Mouse (Mus musculus) liver, embryonic 14.5 days (tissue): ENCODE data around the gene Prune2. TPM values are rescaled to one million over a fixed set of nuclear protein-coding genes. Genes with fewer than 3 reads are reported as not detected.
A peak's percentile ranks its signal among the peaks of the same experiment; 100 is the strongest.

Experiments
- ATAC-seq: fragments of 200-750 bp; cut with Nextera tagmentation; 2 replicates; pipeline ENCODE4 v1.8.0; 2017; ENCODE audit warnings: moderate number of reproducible peaks, mild to moderate bottlenecking, moderate library complexity; ENCODE audit not compliant: insufficient read depth
- DNase-seq, 3 experiments: peaks; one replicate each; pipeline ENCODE4 v3.0.0-alpha.2; 2012 to 2013; ENCODE audit warnings: low read depth in 3 of 3, low spot score in 3 of 3
- H3K27ac ChIP-seq: fragments of 300-500 bp; sonication (generic); 2 replicates; pipeline ENCODE4 v1.5.1; 2014; ENCODE audit warnings: moderate library complexity, mild to moderate bottlenecking, control low read depth, inconsistent platforms
- H3K27me3 ChIP-seq: fragments of 300-500 bp; sonication (generic); 2 replicates; pipeline ENCODE4 v1.6.1; 2014; ENCODE audit warnings: mild to moderate bottlenecking, low read length, moderate library complexity; ENCODE audit not compliant: control insufficient read depth, insufficient read depth
- H3K36me3 ChIP-seq: fragments of 300-500 bp; sonication (generic); replicated peaks from 2 replicates; pipeline ENCODE4 v1.6.1; 2014; ENCODE audit warnings: low read depth; ENCODE audit not compliant: control insufficient read depth, insufficient read depth
- H3K4me1 ChIP-seq, 2 experiments: fragments of 200-500 bp in 1 of 2; fragments of 300-500 bp in 1 of 2; sonication (generic) in 1 of 2; replicated peaks; 2 replicates each; pipeline ENCODE4 v1.6.1; 2012 to 2014; ENCODE audit warnings: antibody characterized with exemption in 1 of 2, inconsistent platforms in 1 of 2, low read length in 1 of 2; ENCODE audit not compliant: control insufficient read depth in 2 of 2, insufficient read depth in 2 of 2
- H3K4me2 ChIP-seq: fragments of 300-500 bp; sonication (generic); 2 replicates; pipeline ENCODE4 v1.6.1; 2014; ENCODE audit warnings: low read depth, mild to moderate bottlenecking, control low read depth, moderate library complexity
- H3K4me3 ChIP-seq, 2 experiments: fragments of 200-500 bp in 1 of 2; fragments of 300-500 bp in 1 of 2; sonication (generic) in 1 of 2; 2 replicates each; pipeline ENCODE4 v1.5.1; 2012 to 2014; ENCODE audit warnings: low read depth in 2 of 2, low read length in 2 of 2, mild to moderate bottlenecking in 2 of 2, control low read depth in 1 of 2, inconsistent platforms in 1 of 2, moderate library complexity in 1 of 2; ENCODE audit not compliant: insufficient read depth in 1 of 2
- H3K9ac ChIP-seq: fragments of 300-500 bp; sonication (generic); replicated peaks from 2 replicates; pipeline ENCODE4 v1.6.1; 2014; ENCODE audit warnings: mild to moderate bottlenecking, control low read depth, moderate library complexity
- H3K9me3 ChIP-seq: fragments of 300-500 bp; sonication (generic); 2 replicates; pipeline ENCODE4 v1.6.1; 2016; ENCODE audit warnings: low read length, mixed read lengths; ENCODE audit not compliant: control insufficient read depth
- CTCF ChIP-seq: IDR thresholded peaks from 2 replicates; pipeline ENCODE4 v1.5.1; 2016; ENCODE audit warnings: antibody characterized with exemption, low read depth, control low read depth
- EP300 ChIP-seq: IDR thresholded peaks from 2 replicates; pipeline ENCODE4 v1.6.1; 2016; ENCODE audit warnings: antibody characterized with exemption, low read depth
- WGBS: fragments of 180-500 bp; shearing (Covaris S2); extraction: QIAGEN DNeasy Blood & Tissue Kit; methylation state at CpG from one replicate; pipeline ENCODE4 v1.1.7; 2014; ENCODE audit not compliant: insufficient replicate concordance; 5-methylcytosine and 5-hydroxymethylcytosine counted together
- polyA plus RNA-seq, 2 experiments: library from polyadenylated mRNA; depleted of rRNA in 1 of 2; stranded (reverse) in 1 of 2; unstranded in 1 of 2; fragments of >200 nt; fragmentation: Nextera tagmentation in 1 of 2; extraction: Ambion mirVana in 1 of 2; gene quantifications; 2 replicates each; pipeline versions ENCODE4 v1.2.1 to v1.2.3; 2012 to 2014

The Prune2 gene
- 0.14 and 0.26 TPM in 2 replicates for polyA plus RNA-seq (2012; rRNA removed)
- 0.29 and 0.49 TPM in 2 replicates for polyA plus RNA-seq (2014; fragmentation: Nextera tagmentation; extraction: Ambion mirVana)

GRCm38 (mm10) chr19:16955613-16956271, at the start of gene Prune2:
Gene Prune2 (plus strand): TSS chr19:16956118.
- Histone ChIP-seq H3K4me3 (peak within 1 kb of the TSS; percentile 24 to 28; a peak in 2 of 4 replicates), H3K9ac (no peak within 1 kb of the TSS), H3K4me2 (peak within 1 kb of the TSS; percentile 46), H3K27me3 (peaks cover 11% of the 10 kb centered on the region), H3K4me1 (peaks cover 0 to 7% of the 10 kb centered on the region in 2 experiments; a peak in 1 of 4 replicates), H3K36me3 (no peaks in the 10 kb centered on the region), H3K27ac (no peak within 1 kb of the TSS), H3K9me3 (no peaks in the 10 kb centered on the region)
- ATAC-seq (peak; percentile 78), DNase-seq (peak; percentile 4 to 27 (median 23))
- WGBS: 2% methylated on average over 36 of the region's 36 CpGs
- TF ChIP-seq EP300: no peak
- TF ChIP-seq CTCF: no peak

DNA sequence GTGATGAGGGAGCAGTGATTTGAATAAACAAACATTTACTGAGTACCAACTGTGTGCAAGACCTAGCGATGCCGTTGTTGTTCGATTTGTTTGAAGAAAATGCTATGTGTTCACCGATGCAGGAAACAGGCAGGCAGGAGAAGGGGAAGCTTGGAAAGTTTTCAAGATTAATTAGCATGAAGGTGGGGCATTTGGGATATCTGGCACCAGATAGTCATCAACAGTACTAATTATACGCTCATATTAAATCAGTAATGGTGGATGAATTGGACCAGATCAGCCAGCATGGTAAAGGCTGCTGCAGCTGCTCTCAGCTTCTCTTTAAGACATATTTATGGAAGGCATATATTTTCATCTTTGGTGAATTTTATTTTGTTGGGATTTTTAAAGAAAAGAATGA, 44.4 kb upstream of the Prune2 start:
- no peak for DNase-seq
- no peaks in the 10 kb centered on the region for H3K9me3 ChIP-seq
- H3K4me3 ChIP-seq: no peak overlapping the region
- no peak overlapping the region for H3K4me2 ChIP-seq
- no peak overlapping the region for H3K9ac ChIP-seq
- no peaks in the 10 kb centered on the region for H3K36me3 ChIP-seq
- TF ChIP-seq CTCF (no peak), EP300 (no peak)
- no peak for ATAC-seq
- H3K27ac ChIP-seq: no peak overlapping the region
- 69% methylated on average over 5 of the region's 5 CpGs for WGBS
- H3K27me3 ChIP-seq: no peaks in the 10 kb centered on the region
- H3K4me1 ChIP-seq: no peaks in the 10 kb centered on the region

GRCm38 (mm10) chr19:16924516-16924915, 31.4 kb upstream of the Prune2 start:
- Histone ChIP-seq H3K9me3 (no peaks in the 10 kb centered on the region), H3K4me3 (no peak overlapping the region), H3K27me3 (no peaks in the 10 kb centered on the region), H3K4me1 (no peaks in the 10 kb centered on the region), H3K36me3 (no peaks in the 10 kb centered on the region), H3K27ac (no peak overlapping the region), H3K4me2 (no peak overlapping the region), H3K9ac (no peak overlapping the region)
- no peak for TF ChIP-seq EP300
- no peak for TF ChIP-seq CTCF
- ATAC-seq (no peak), DNase-seq (no peak)
- 54% methylated on average over 4 of the region's 4 CpGs for WGBS

DNA sequence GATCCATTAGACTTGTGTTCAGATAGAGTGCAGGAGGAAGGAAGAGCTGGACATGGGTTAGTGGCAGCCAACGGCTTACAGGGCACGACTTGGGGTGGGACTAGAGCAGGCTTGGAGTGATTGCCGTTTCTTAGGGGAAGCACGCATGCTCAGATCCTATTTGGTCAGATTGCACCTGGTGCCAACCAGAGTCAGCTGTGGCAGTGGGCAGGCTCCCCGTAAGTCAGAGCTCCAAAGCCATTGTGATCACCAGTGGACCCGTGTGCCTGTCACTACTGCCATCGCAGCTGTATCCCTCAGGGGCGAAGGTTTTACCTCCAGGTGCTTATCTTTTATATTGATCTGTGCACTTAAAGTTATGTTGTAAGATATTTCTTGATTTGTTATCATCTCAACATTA, 21.3 kb upstream of the Prune2 start:
- DNase-seq (no peak), ATAC-seq (no peak)
- Histone ChIP-seq H3K9ac (no peak overlapping the region), H3K4me1 (no peaks in the 10 kb centered on the region), H3K27me3 (no peaks in the 10 kb centered on the region), H3K36me3 (no peaks in the 10 kb centered on the region), H3K4me2 (no peak overlapping the region), H3K4me3 (no peak overlapping the region), H3K9me3 (no peaks in the 10 kb centered on the region), H3K27ac (no peak overlapping the region)
- WGBS: 57% methylated on average over 8 of the region's 8 CpGs
- TF ChIP-seq EP300: no peak
- TF ChIP-seq CTCF: no peak

GRCm38 (mm10) chr19:16948794-16949313, 7.1 kb upstream of the Prune2 start:
- Histone ChIP-seq H3K27ac (no peak overlapping the region), H3K27me3 (peaks cover 3% of the 10 kb centered on the region; the same call in 1 of the 2 replicates), H3K36me3 (no peaks in the 10 kb centered on the region), H3K4me3 (no peak overlapping the region), H3K4me2 (no peak overlapping the region), H3K9ac (no peak overlapping the region), H3K9me3 (no peaks in the 10 kb centered on the region), H3K4me1 (no peaks in the 10 kb centered on the region)
- TF ChIP-seq EP300 (no peak), CTCF (no peak)
- DNase-seq: no peak
- no peak for ATAC-seq
- WGBS: 29% methylated on average over 2 of the region's 2 CpGs
